In genomic region chr17:3557331-3558311, GRCm38 (mm10) we compare ENCODE assay signal across 8 mouse cellular contexts. TPM values are rescaled to one million over a fixed set of nuclear protein-coding genes. Genes with fewer than 3 reads are reported as not detected.
A peak's percentile ranks its signal among the peaks of the same experiment; 100 is the strongest.
DNase-seq lines count a peak whose midpoint lies in the region; ATAC-seq and TF ChIP-seq lines count a peak whose summit lies in the region.

TSS of gene Tfb1m (minus strand) at chr17:3557781.

- no peak for TF ChIP-seq POLR2A in bone marrow macrophage, adult 2 months (IDR thresholded peaks at IDR 0.05; ENCODE audit: borderline replicate concordance, low read depth, low read length)
- TF ChIP-seq POLR2A in embryonic fibroblast, embryonic 13.5 days (IDR thresholded peaks at IDR 0.05; ENCODE audit: low read depth, low read length) = peak; percentile 67

- H3K36me3 ChIP-seq in kidney, embryonic 14.5 days (ENCODE audit: control insufficient read depth, insufficient read depth, low read length) = no peaks in the 10 kb centered on the region
- H3K36me3 ChIP-seq in limb, embryonic 15.5 days = 0 out of 2 replicates have a peak, but pooled peaks cover 4% of the 10 kb centered on the region

- peaks cover 7% of the 10 kb centered on the region for H3K4me1 ChIP-seq in bone marrow macrophage, adult 2 months (ENCODE audit: control insufficient read depth, insufficient read depth, low read length)
- no peaks in the 10 kb centered on the region; the same call in 1 of the 2 replicates for H3K4me1 ChIP-seq in embryonic fibroblast, embryonic 13.5 days (ENCODE audit: control insufficient read depth, insufficient read depth, low read length)
- peaks cover 8% of the 10 kb centered on the region; the same call in 1 of the 2 replicates for H3K4me1 ChIP-seq in kidney, embryonic 14.5 days (ENCODE audit: control insufficient read depth, insufficient read depth, low read length)
- peaks cover 7% of the 10 kb centered on the region for H3K4me1 ChIP-seq in limb, embryonic 15.5 days

- TF ChIP-seq CTCF in bone marrow macrophage, adult 2 months (IDR thresholded peaks at IDR 0.05; ENCODE audit: low read depth, low read length) = no peak
- no peak for TF ChIP-seq CTCF in embryonic fibroblast, embryonic 13.5 days (IDR thresholded peaks at IDR 0.05; ENCODE audit: borderline replicate concordance, insufficient read depth, low read length)

- peak; percentile 99 for DNase-seq in A20 (ENCODE audit: low read depth, low spot score)
- peak; percentile 98 to 99 for DNase-seq in heart, adult 9 months (ENCODE audit: low spot score in 2 of 2)
- peak; percentile 94 to 95 for DNase-seq in monocyte, adult 2 months (ENCODE audit: low read depth in 1 of 2, low spot score in 2 of 2)
- peak; percentile 97 to 98 for DNase-seq in spleen, postnatal 36 days (ENCODE audit: low spot score in 2 of 2)

- peak within 1 kb of the TSS; percentile 65 for H3K9ac ChIP-seq in kidney, embryonic 14.5 days (ENCODE audit: low read depth, low read length)
- peak within 1 kb of the TSS; percentile 41 for H3K9ac ChIP-seq in limb, embryonic 15.5 days

- peak within 1 kb of the TSS; percentile 59 for H3K27ac ChIP-seq in bone marrow macrophage, adult 2 months (ENCODE audit: insufficient read depth, low read depth, low read length)
- H3K27ac ChIP-seq in embryonic fibroblast, embryonic 13.5 days (ENCODE audit: insufficient read depth, low read length) = peak within 1 kb of the TSS; percentile 72
- H3K27ac ChIP-seq in kidney, embryonic 14.5 days (ENCODE audit: low read depth, low read length) = peak within 1 kb of the TSS; percentile 73
- H3K27ac ChIP-seq in limb, embryonic 15.5 days = peak within 1 kb of the TSS; percentile 93

- peak within 1 kb of the TSS; percentile 64 for H3K4me2 ChIP-seq in kidney, embryonic 14.5 days (replicated peaks; ENCODE audit: low read depth, low read length)
- peak within 1 kb of the TSS; percentile 67 for H3K4me2 ChIP-seq in limb, embryonic 15.5 days

- H3K9me3 ChIP-seq in kidney, embryonic 14.5 days (ENCODE audit: control insufficient read depth, low read length) = no peaks in the 10 kb centered on the region
- H3K9me3 ChIP-seq in limb, embryonic 15.5 days = no peaks in the 10 kb centered on the region

- H3K27me3 ChIP-seq in kidney, embryonic 14.5 days (ENCODE audit: control insufficient read depth, insufficient read depth, low read length) = no peaks in the 10 kb centered on the region
- H3K27me3 ChIP-seq in limb, embryonic 15.5 days = no peaks in the 10 kb centered on the region

- peak; percentile 100 for ATAC-seq in kidney, embryonic 14.5 days (ENCODE audit: low FRiP score, low TSS enrichment)
- peak; percentile 100 for ATAC-seq in limb, embryonic 15.5 days (ENCODE audit: insufficient number of reproducible peaks, low FRiP score, low TSS enrichment, low read depth)

- 1% methylated on average over 60 of the region's 60 CpGs for WGBS in kidney, embryonic 14.5 days
- WGBS in limb, embryonic 15.5 days = under 1% methylated on average over 60 of the region's 60 CpGs

- peak within 1 kb of the TSS; percentile 86 for H3K4me3 ChIP-seq in bone marrow macrophage, adult 2 months (ENCODE audit: insufficient read depth, low read length)
- peak within 1 kb of the TSS; percentile 73 for H3K4me3 ChIP-seq in embryonic fibroblast, embryonic 13.5 days (ENCODE audit: insufficient read depth, low read length)
- H3K4me3 ChIP-seq in kidney, embryonic 14.5 days (ENCODE audit: low read length) = peak within 1 kb of the TSS; percentile 56
- peak within 1 kb of the TSS; percentile 75 for H3K4me3 ChIP-seq in limb, embryonic 15.5 days

RNA-seq across cellular contexts. Expression of gene Tfb1m, which starts in this region (rescaled TPM):
- polyA plus RNA-seq in bone marrow macrophage, adult 2 months (2012; ENCODE audit: insufficient read depth, insufficient read length, missing spikeins) = 6.5 and 7.7 TPM in 2 replicates
- 7.9 and 10.7 TPM in 2 replicates for polyA plus RNA-seq in embryonic fibroblast, embryonic 13.5 days (2011; ENCODE audit: insufficient read length, low read depth, missing spikeins)
- polyA plus RNA-seq in kidney, embryonic 14.5 days (2014; fragmentation: Nextera tagmentation; extraction: Ambion mirVana) = 19.5 and 21.4 TPM in 2 replicates
- polyA plus RNA-seq in limb, embryonic 15.5 days (2015; fragmentation: Nextera tagmentation; extraction: Ambion mirVana) = 14.4 and 14.8 TPM in 2 replicates

Comparison
In these comparisons a context has a peak if more than half of its experiments do, and no peak if none do; other contexts are left out.
1. Peak in every context shown above with its lines: DNase-seq, ATAC-seq, H3K4me3 ChIP-seq and H3K27ac ChIP-seq.